Mouse (Mus musculus) lung, adult 2 months (tissue): ENCODE measurements at regions not wholly inside any gene's neighbourhood (a gene's known extent, or its start where the extent isn't known, plus 50 kb on each side); places are given as distances from the start of the nearest gene placed in this dataset.

ENCODE experiments used
- CTCF ChIP-seq: fragments of 200-500 bp; IDR thresholded peaks from 2 replicates; pipeline ENCODE4 v1.5.1; 2011; ENCODE audit warnings: mild to moderate bottlenecking, low read length, control low read depth; ENCODE audit not compliant: insufficient read depth
- POLR2A ChIP-seq: fragments of 200-500 bp; IDR thresholded peaks from 2 replicates; pipeline ENCODE4 v1.6.1; 2011; ENCODE audit warnings: low read depth, mild to moderate bottlenecking, control low read depth, low read length, borderline replicate concordance; ENCODE audit errors: extremely low read depth

DNA sequence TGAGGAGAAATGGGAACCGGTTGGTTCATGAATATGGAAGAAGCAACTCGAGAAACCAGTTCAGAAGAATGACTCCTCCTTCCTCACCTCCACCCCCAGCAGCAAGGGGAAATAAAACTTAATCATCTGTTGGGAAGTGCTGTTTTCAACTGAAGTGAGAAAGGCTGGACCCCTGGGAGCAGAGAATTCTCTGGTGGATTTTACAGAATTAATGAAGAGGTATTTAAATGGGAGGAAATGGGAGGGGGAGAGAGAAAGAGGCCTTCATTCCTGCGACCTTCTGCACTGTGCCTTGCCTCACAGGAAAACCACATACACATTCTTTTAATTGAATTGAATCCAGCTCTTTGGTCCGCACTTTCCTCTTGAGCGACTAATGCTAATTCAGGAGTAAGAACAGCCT, 143.8 kb downstream of the Pik3r1 start:
- TF ChIP-seq POLR2A (no peak), CTCF (no peak)
